Mouse (Mus musculus) CH12.LX (cell line): Measurements from ENCODE around the gene Med7.

Experiments used
- CHD2 ChIP-seq: IDR thresholded peaks from 2 replicates; pipeline ENCODE4 v1.6.1; 2011; ENCODE audit warnings: low read length, improper control_type of control experiment
- CTCF ChIP-seq, 2 experiments: IDR thresholded peaks in 1 of 2; conservative IDR thresholded peaks in 1 of 2; 2 replicates each; pipeline ENCODE4 v1.5.1; 2011 to 2012; ENCODE audit warnings: low read depth in 2 of 2, low read length in 2 of 2, improper control_type of control experiment in 1 of 2, inconsistent platforms in 1 of 2, mild to moderate bottlenecking in 1 of 2, moderate library complexity in 1 of 2
- ELF1 ChIP-seq: IDR thresholded peaks from 2 replicates; pipeline ENCODE4 v1.6.1; 2014; ENCODE audit warnings: low read depth, mild to moderate bottlenecking, inconsistent platforms, low read length, improper control_type of control experiment
- EP300 ChIP-seq: IDR thresholded peaks from 2 replicates; pipeline ENCODE4 v1.6.1; 2011; ENCODE audit warnings: low read length, improper control_type of control experiment
- KAT2A ChIP-seq: IDR thresholded peaks from 2 replicates; pipeline ENCODE4 v1.6.1; 2012; ENCODE audit warnings: low read length, improper control_type of control experiment, inconsistent platforms; ENCODE audit not compliant: insufficient replicate concordance
- POLR2A ChIP-seq: IDR thresholded peaks from 2 replicates; pipeline ENCODE4 v1.6.1; 2011; ENCODE audit warnings: low read depth, mild to moderate bottlenecking, improper control_type of control experiment, low read length
- UBTF ChIP-seq: IDR thresholded peaks from 2 replicates; pipeline ENCODE4 v1.6.1; 2012; ENCODE audit warnings: low read depth, mild to moderate bottlenecking, inconsistent platforms, low read length, improper control_type of control experiment, moderate library complexity
- USF1 ChIP-seq: IDR thresholded peaks from 2 replicates; pipeline ENCODE4 v1.6.1; 2014; ENCODE audit warnings: low read depth, mild to moderate bottlenecking, inconsistent platforms, low read length, improper control_type of control experiment

DNA sequence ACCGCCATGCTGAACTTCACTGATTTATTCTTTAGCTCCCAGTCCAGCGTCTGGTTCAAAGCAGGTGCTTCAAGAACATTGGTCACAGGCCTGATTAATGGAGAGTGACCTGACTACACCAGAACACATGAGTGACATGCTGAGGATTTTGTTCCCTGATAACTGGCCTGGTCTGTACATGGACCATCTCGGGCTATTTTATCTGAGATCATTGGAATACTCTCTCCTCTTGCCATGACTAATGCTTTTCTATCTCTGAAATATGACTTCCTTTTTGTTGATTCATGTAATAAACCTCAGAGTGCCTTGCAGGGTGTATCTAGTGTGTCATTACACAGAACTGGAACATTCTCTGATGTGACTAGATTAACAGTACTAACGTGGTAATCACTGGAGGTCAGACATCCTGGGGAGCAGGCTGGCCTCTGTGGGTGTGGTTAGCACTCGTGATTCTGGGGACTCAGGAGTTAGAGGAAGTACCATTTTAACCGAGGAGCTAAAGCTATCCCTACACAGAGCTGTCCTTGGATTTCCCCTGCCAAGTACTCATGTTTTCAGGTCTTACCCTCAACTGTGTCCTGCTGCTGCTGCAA is 17.8 kb downstream of the Med7 start, which contains the start of gene Havcr2:
- TF ChIP-seq EP300 (no peak), USF1 (no peak), CHD2 (no peak), CTCF (conservative IDR thresholded peaks at IDR 0.05 in 1 of 2, IDR thresholded peaks at IDR 0.05 in 1 of 2; ENCODE audit: low read depth in 2 of 2, low read length in 2 of 2) (no peak), POLR2A (no peak), ELF1 (no peak), UBTF (no peak), KAT2A (no peak)
